Mouse (Mus musculus) gastrocnemius, postnatal 25 days (tissue): ENCODE measurements around the gene Sult1c2. TPM values are rescaled to one million over a fixed set of nuclear protein-coding genes. Genes with fewer than 3 reads are reported as not detected.
"Not testable (repeated sequence)": the region's sequence is repeated elsewhere in the genome, so short reads cannot be mapped to it uniquely, and the experiment has no call there.

Experiments
- DNase-seq: peaks from one replicate; pipeline ENCODE4 v3.0.0; 2022
- long read RNA-seq, 2 experiments: library from polyadenylated mRNA; stranded (forward); transcript quantifications; one replicate each; pipeline ENCODE4 v2.0.0; 2021
- total RNA-seq, 2 experiments: library from RNA; stranded (reverse); gene quantifications; 1 replicate in 1 of 2; 2 replicates in 1 of 2; pipeline ENCODE4 v1.2.3; 2021

The Sult1c2 gene
- not detected for total RNA-seq
- long read RNA-seq, experiment 1: 0 reads
- long read RNA-seq, experiment 2: 0 reads

DNA sequence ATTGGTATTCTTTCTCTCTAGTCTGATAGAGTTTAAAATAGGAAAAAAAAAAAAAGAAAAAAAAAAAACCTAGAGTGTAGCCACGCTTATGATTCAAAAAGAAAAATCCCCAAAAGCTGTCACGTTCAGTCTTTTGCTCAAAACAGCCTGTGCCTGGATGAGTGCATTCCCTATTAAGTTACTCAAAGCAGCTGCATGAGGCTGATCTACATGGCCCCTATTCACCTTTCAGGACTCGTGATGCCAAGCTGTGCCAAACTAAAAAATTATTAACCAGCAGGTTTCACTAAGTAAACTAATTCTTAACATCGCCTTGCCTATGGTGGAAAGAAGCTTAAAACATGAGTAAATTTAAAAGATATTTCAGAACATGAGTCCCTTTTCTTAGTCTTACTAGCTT, at the start of gene Sult1c2:
Gene Sult1c2 (minus strand): TSS at position 134 of the 400 bp plus-strand sequence.
- DNase-seq: no peak

DNA sequence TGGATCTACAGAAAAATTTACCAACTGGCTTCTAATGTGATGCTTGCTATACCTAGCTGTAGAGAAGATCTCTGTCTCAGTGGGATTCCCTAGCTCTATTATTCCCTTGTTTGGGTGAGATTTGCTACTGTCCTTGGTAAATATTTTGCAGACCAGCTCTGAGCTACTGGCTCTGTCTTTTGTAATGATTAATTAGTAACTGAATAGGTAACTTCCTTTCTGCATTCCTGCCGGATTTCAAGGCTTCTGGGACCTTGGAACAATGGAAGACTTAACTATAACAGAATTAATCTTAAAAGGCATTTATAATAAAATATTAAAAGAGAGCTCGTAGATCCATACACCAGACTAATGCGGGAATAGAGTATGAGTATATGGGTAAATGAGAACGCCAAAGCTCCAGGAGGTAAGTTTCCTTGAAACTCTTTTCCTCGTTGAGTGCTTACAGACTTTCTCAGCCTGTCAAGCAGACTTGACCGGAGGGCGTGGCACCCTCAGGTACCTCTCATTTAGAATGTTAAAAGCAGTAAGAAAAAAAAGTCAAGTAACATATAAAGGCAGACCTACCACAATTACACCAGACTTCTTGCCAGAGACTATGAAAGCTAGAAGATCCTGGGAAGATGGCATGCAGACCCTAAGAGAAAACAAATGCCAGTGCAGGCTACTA, 33.0 kb upstream of the Sult1c2 start:
- DNase-seq: not testable (repeated sequence)

DNA sequence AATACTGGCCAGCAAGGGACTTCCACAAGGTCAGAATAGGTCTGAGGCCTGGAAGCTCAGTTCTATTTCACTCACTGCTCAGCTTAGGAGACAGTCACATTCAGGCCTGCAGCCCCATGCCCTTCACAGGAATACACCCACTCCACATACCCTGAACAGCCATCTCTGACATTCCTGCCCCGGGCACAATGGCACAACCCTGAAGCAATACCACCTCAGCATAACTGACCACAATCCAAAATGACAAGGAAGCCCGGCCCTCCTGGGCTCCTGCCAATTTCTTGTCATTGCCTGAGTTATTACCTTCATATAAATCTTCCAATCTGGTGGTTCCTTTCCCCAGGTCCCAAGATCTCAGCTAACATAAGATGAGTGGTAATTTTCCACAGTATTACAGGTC, 28.3 kb upstream of the Sult1c2 start:
- no peak for DNase-seq

DNA sequence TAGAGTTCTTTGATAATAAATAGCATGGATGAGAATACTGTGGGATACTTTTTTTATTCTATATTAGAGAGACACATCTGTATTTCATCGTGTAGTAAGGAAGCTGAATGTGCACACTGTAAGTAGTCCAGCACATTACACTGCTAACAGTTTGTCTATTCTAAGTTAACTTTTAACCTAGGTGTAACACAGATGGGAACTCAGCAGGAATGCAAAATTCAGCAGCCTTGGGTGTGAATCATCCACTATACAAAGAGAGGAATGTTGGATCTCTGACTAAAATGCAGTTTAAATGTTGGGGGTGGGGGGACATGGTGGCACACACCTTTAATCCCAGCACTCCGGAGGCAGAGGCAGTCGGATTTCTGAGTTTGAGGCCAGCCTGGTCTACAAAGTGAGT, 26.1 kb upstream of the Sult1c2 start:
- no peak for DNase-seq

DNA sequence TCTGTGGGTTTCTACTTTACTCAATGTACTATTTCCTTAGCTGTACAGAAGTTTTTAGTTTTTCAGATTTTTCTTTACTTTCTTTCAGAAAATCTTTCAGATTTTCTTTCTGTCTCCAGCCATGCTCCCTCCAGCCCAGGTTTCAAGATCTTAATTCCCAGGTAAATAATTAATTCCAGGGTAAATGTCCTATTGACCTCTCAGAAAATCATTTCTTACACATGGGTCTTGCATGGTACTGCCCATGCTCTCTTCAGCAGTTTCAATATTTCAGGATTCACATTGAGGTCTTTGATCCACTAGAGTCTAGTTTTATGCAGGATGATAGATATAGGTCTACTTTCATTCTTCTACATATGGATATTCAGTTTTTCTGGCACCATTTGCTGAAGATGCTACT, 23.8 kb upstream of the Sult1c2 start:
- DNase-seq: no peak

DNA sequence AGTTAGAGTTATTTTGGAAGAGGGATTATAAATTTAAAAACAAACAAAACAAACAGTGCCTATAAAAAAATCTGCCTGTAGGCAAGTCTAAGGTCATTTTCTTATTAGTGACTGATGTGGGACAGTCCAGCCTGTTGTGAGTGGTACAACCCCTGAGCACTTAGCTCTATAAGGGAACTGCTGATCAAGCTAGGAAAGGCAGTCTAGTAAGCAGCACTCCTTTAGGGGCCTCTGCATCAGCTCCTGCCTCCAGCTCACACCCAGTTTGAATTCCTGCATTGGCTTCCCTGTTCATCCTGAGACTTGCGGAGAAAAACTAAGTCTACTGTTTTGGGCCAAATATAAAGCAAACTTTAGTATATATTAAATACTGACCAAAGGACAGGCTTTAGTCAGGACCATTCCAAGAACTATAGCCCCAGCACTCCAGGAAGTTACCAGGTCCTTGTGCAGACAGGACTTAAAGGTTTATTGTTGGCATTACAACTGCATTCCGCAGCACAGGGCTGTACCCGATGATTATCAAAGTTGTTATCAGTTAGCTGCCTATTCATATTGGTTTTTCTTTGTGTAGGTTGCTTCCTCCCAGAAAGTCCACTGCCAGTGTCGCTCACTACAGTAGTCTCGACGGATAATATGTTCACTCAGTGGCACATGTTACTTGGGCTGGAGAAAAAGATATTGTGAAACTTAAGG, 19.3 kb upstream of the Sult1c2 start:
- no peak for DNase-seq

DNA sequence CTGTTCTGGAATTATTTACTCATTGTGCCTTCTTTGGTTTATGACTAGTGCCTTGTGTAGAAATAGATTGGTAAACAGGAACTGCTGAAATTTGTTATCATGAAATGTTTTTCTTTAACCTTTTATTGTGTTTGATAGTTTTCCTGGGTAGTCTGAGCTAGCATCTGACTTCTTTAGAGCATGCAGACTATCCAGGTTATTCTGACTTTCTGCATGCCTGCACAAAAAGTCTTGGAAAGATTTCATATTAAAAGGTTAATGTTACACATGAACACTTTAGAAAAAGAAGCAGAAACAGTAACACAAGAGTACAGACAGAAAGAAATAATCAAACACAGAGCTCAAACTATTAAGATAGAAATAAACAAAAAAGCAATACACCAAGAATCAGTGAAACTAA, 14.4 kb upstream of the Sult1c2 start:
- DNase-seq: no peak

DNA sequence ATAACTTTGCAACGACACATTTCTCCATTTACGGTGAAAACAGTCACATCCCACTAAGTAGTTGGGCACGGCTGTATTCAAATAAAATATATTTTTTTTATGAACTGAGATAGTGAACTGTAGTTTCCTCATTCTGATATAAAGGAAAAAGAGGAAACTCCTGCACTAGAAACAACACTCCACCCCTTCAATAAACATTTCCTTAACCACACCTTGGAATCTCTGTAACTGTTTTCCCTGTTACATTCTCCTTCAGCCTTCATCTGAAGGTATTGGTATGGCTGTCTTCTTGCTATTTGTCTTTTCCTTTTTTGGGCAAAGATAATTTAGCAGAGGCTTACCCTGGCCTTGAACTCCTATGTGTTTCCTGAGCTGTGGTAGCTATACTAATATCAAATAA, 8.9 kb upstream of the Sult1c2 start:
- DNase-seq: no peak

DNA sequence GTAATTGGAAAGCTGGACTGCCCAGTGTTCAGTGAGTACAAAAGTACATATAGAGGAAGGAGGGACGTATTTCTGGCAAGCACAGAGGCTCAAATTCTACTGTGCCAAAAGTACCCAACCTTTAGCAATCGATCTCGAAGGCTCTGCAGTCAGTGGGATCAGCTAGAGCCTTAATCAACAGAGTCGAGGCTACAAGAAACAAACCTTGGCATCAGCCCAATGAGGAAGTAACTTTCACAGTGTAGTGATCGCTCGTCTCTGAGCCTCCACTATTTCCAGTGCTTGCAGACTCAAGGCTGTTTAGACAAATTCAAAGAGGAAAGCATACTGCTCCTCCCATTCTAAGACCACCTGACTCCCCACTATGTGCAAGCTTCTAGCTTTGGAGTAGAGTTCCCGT, 343 bp downstream of the Sult1c2 start:
- no peak for DNase-seq

DNA sequence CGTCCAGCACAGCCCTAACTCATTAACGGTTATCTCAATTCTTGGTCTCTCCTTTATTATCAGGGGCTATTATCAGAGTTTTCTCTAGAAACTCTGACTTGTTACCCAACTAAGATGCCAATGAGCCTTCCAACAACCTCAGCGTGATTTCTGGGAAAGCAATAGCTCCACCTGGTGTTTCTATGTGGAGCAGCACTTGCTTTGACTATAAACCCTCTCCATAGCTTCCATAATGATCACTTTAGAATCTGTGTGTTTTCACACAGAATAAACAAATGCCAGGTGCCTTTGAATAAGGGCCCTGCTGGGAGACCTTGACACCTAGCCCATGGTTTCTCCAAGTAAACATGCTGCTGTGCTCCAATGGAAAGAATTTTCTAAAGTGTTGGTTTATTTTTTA, 12.8 kb downstream of the Sult1c2 start:
- DNase-seq: no peak

DNA sequence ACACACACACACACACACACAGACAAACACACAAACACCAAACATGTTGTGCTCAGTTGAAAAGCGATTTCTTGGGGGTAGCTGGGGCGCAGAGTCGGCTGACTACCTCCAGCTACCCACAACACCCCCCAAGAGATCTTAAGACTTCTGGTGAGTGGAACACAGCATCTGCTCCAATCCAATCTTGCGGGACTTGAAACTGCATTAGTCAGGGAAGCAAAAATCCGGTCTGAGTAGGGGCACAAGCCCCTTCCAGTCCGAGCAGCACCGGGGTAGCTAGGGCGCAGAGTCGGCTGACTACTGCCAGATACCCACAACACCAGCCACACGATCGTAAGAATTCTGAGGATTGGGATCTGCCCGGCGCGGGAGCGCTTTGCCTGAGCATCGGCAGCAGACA, 42.2 kb downstream of the Sult1c2 start:
- not testable (repeated sequence) for DNase-seq

DNA sequence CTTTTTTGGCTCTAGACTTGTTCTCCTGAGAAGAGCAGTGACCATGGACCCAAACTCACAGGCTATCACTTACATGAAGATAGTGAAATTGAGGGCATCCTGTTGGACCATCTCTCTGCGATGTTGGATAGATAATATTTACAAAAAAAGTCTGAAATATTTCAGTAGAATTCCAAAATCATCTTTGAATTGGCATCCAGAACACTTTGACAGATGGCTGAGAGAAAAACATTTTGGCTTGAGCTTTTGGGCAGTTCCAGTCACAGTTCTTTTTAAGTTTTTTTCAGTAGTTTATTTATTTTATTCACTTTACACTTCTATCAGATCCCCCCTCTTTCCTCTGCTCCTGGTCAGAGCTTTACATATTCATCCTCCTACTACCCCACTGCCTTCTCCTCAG, 62.8 kb downstream of the Sult1c2 start:
- DNase-seq: no peak

Other genes with a start within 250 kb of the Sult1c2 start
- gene Sgo1, start 157.0 kb downstream of the Sult1c2 start, total RNA-seq: under 1 TPM in 1 of 2 experiments, not detected in 1; 0.13 TPM
- not detected for gene Sult1c1, start 144.3 kb upstream of the Sult1c2 start, total RNA-seq